Mouse (Mus musculus) testis, postnatal 10 days (tissue): ENCODE data around the gene Wnt4.

Source experiments
- DNase-seq: peaks from one replicate; pipeline ENCODE4 v3.0.0; 2021; ENCODE audit warnings: low spot score

Wnt4 gene

DNA sequence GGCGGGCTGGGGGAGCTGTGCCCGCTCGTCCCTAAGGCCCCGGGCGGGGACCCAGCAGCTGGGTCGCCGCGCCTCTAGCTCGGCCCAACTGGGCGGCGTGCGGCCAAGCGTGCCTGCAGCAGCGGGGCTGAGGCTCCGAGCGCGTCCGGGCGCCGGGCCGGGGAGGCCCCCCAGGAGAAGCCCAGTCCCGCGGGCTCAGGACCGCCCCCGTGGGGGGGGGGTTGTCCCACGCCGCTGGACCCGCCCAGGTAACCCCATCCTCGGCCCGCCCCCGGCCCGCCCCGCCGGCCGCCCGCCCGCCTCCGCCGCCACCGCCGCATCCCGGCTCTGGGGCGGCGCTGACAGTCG lies at the start of gene Wnt4:
Gene Wnt4, plus strand, starts transcription at position 324 of the 348 bp plus-strand sequence.
- DNase-seq = peak; percentile 72

DNA sequence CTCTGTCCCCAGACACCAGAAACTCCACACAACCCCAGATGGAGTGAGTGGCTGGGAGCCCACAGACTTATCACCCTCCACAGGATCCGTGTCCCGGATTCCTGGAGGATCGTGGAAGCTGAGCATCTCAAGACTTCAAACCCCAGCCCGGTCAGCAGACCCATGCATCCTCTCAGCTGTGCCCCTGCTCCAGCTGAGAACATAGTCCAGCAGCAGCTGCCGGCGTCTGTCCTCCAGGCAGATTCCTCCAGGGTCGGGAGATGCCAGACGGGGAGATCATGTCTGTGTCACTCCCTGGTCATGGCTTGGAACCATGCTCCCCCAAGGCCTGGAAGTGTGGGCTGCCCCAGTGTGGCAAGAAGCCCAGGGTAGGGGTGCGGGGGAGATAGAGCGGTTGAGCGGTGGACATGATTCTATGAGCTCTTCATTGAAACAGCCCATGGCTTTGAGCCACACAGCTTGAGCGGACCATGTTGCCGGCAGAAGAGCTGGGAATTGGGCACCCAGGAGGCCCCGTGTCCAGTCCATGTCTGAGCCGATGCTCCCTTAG lies 48.6 kb upstream of the Wnt4 start:
- DNase-seq = peak; percentile 72

DNA sequence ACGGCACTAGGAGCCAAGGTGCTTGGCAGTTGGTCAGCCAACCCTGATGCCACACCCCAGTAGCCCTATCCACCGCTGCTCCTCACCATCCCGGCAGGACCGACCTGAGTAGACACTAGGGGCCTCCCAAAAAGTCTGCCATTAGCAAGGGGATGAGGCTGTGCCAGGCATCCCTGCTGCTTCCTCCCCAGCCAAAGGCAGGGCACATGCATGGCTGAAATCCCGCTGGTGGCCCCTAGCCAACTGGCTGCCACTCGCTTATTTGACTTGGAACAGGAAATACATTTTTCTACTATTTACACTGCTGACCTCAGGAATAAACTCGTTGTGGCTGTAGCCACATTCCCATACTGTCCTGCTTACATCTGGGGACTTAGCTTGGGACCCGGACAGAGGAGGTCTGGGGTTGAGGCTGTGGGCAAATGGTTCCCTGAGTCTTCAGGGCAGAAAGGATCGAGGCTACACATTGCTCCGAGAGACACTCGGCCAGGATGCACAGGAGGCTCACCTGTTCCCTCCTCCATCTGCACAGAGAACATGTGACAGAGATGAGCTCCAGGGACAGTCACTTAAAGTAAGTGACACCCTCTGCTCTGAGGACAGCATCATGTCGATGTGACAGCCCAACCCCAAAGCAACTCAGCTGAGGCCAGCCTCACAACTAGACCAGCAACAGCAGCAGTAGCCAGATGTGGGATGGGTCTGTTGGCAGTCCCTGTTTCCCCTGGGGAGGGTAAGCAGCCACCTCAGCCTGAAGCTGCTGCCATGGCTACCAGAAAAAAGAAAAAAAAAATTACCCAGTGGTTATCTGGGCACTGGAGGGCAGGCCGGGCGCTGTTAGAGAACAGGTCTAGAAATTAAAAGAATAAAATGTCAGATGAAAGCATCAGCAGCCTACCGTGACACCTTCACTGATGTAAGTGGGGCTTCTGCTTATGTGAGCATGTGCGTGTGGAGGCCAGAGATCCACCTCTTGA lies 45.5 kb upstream of the Wnt4 start:
- DNase-seq = peak; percentile 64

DNA sequence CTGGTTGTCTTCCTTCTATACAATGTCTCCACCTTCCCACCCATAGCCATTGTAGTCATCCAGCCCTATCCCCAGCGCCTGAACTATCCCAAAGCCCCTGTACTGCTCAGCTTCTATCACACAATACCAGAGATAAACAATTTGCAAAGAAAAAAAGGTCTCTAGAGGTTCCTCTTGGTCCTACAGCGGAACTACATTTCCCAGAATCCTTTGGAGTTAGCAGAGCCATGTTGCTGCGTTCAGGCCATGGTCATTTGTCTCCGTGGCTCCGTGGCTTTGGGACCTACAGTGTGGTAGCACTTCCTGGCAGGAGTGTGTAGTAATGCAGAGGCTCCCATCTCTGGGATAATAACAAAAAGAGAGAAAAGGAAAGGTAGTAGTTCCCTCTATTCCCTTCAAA lies 43.7 kb upstream of the Wnt4 start:
- no peak for DNase-seq

DNA sequence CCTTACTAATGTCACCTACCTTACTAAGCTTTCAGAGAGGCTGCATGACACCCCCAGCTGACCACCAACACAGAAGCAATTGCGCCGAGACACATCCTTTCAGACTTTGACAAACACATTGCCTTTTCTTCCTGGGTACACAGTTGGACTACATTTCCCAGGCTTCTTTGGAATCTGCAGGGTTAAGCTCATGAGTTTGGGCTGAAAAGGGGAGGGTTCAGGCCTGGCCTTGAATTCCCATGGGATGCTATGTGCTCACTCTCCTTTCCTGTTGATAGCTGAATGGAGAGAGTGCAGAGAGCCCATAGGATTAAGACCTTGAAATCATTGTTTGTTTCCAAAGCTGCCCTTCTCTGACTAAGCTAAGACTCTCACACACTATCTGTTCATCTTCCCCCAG lies 42.8 kb upstream of the Wnt4 start:
- DNase-seq = no peak

DNA sequence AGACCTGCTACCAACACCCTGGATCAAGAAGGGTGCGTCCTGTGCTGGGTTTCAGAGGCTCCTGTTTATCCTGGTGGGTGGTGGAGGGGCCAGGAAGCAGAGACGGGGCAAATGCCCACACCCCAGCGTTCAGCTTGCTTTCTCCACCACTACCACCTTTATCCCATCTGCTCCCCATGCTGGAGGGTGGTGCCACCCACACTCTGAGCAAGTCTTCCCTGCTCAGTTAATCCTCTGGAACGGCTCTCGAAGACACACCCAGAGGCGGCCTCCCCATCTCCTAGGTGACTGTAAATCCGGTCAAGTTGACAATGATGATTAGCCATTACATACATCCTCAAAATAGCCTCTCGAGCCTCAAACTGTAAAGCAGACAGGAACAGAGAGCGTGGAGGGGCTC lies 41.9 kb upstream of the Wnt4 start:
- DNase-seq = no peak

DNA sequence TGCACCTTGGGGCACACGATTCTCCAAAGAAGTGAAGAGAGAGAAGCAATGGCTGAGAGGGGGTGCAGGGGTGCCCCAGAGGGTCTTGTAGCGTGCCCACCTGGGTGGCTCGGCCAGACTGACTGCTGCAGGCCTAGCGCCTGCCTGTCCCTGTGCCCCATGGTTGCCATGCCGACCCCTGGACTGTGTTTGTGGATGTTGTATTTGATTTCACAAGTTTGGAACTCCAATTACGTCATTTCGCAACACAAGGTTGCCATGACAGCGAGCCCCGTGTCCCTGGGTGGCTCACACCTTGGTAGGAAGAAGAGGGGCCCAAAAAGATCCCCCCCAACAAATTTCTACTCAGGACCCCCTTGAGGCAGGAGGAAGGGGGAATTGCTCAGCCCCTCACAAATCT lies 32.4 kb upstream of the Wnt4 start:
- no peak for DNase-seq

DNA sequence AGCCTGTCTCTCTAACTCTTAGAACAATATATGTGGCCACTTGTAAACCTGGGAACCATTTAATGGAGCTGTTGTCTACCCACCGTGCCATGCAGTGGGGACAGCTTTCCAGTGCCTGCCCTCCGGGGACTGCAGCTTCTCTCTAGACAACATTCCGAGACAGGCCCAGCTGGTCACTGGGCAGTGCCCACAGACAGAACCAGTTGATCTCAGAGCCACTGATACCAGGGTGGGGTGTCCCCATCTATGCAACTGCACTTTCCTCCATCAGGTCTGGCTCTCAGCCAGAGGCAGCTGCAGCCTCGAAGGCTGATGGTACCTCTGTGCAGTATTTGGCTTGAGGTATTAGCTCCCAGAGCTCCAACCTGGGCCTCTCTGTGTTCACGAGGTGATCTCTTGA lies 27.0 kb upstream of the Wnt4 start:
- DNase-seq = peak; percentile 57

DNA sequence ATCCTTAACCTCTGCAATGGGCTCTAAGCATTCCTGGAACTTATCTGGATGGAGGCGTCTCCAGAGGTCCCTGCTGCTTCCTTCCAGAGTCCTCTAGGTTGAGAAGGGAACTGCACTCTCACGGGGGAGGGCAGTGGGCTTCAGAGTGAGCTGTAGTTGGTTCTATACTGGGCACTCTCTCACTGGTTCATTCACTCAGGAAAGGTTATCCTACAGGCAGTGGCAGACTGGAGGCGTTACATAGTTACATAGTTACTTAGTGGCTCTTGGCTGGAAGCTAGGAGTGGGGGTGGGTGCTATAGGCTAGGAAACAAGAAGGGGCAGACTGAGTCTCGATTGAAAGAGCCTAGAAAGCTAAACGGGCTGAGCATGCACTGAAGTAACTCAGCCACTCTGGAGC lies 26.4 kb upstream of the Wnt4 start:
- no peak for DNase-seq

DNA sequence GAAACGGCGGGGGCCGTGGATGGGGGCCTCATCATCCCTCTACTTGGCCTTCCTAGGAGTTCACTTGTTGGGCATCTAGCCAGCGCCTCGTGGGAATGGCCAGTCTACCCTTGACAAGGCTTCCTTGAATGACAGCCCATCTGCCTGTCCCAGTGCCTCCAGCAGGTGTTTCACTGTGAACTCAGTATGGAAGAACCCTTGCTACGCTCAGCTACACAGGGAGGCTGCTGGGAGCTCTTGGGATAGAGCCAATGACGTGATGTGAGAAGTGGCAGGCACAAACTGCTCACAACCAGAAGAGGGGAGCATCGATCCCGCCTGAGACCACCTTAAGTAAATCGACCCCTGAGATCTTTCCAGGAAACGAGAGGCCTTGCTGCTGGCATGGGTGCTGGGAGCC lies 23.7 kb upstream of the Wnt4 start:
- DNase-seq = no peak

DNA sequence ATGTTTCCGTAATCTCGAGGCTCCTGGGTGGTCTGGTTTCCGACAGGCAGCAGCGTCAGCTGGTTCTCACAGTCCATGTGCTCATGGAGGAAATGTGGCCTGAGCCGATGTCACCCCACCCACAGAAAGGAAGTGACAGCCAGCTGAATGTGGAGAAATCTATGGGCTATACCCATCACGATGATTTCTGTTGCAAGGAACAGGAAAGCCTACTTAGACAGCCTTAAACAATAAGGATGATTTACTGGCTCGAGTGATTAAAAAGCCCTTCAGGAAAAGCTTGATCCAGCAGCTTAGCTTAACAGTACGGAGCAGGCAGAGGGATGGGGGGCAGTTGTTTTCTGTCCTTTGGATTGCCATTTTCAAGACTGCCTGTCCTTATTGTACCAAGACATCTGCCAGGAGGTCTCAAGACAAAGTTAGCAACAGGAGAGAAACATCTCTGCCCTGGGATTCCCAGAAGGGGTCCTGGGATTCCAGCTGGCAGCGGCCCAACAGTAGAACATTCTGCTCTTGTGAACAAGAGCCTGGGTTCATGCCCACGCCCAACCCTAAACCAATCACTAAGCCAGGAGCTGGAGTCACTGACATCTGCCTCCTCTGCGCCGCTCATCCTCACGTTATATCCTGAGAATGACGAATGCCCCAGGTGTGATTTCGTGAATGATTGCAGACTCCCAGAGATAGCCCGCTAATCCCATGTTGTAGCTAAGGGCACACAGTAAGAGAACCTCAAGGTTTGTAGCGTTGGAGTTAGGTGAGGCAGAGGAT lies 22.9 kb upstream of the Wnt4 start:
- no peak for DNase-seq

DNA sequence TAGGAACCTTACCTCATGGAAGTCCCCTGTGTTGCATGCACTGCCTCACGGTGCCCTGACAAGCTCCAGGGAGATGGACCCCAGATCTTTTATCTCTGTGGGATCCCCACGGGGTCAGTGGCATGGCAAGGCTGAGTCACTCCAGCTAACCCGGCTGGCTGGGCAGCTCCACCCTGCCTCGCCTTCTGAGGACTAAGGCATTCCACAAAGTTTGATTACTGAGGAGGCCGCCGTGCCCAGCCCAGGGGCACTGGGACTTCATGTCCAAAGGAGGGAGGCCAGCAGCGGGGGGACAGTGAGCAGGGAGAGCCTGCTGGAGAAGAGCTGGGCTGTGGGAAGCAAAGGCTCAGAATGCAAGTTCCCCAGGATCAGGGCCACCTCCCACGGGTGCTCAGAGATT lies 21.7 kb upstream of the Wnt4 start:
- DNase-seq = no peak

DNA sequence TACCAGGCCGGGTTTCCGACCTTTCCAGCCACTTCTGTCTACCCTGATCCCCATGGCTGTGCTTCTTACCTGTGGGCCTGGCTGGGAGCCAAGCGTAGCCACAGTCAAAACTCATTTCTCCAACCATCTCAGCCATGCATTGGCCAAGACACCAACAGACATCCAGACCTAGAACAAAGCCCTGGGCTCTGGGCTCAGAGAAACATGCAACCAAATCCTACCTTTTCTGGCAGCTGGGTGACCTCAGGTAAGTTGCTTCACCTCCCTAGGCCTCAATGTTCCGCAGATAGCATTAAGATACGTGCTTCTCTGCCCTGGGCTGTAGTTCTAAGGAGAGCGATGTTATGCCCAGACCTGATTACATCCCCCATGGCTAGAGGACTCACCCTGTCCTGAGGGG lies 15.5 kb upstream of the Wnt4 start:
- no peak for DNase-seq

DNA sequence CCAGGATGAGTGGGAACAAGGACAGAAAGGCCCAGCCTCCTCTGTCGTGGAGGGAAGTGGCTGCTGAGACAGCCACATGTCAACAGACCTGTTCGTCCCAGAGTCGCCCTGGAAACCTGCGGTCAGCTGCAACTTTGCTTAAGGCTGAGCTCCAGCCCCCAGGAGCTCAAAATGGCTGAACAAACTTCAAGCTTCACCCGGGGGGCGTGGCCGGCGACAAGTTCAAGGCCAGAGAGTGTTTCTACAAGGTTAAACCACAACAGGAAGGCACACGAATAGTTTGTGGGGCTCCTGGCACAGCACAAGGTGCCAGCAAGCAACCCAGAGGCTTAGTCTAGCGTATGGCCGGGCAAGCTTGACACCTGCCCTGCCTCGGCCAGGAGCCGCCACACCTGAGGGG lies 13.2 kb upstream of the Wnt4 start:
- no peak for DNase-seq

DNA sequence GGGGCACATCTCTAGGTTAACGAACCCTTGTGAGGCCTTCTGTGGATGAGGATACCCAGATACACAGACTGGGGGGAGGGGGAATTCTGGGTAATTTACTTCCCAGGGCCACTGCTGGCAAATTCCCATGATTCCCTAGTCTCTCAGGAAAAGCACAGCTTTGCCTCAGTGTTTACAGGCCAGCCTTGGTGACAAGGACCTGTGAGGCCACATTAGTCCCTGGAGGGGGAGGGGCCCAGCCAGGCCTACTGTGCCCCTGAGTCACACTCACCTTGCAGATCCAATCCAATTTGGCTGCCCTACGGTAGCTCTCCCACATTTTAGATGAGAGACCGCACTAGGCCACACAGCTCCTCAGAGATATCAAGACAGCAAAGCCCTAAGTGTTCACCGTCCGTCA lies 12.2 kb upstream of the Wnt4 start:
- no peak for DNase-seq

DNA sequence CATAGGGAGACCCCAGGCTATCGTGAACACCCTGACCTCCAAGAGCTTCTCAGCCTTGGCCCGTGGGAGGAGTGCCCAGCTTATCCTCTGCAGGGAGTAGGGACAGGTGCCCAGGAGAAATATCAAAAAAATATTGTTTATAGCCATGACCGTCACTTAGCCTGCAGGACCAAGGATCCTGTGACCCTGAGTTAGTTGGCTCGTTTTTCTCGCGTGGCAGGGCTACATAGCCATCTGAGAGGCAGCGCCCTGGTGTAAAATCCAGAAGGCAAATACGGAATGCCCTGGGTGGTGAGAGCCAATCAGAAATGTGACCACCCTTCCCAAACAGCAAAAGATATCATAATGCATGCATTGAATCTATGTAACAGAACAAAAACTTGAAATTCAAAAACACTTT lies 8.7 kb upstream of the Wnt4 start:
- DNase-seq = no peak

DNA sequence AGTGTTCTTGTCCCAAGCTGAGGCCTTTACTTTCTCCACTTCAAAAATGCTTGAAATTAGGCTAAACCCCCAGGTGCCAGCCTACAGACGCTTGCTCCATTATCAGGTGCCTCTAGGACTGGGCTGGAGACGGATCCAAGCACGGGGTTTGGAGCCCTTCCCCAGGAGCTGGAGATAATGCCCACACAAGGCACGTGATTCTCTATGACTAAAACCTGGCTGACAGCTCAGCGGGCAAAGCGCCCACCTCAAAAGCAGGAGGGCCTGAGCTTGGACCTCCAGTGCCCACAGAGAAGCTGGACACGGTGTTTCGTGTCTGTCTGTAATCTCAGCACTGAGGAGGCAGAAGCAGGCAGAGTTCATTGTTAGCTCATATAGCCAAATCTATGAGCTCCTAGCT lies 5.4 kb upstream of the Wnt4 start:
- no peak for DNase-seq

DNA sequence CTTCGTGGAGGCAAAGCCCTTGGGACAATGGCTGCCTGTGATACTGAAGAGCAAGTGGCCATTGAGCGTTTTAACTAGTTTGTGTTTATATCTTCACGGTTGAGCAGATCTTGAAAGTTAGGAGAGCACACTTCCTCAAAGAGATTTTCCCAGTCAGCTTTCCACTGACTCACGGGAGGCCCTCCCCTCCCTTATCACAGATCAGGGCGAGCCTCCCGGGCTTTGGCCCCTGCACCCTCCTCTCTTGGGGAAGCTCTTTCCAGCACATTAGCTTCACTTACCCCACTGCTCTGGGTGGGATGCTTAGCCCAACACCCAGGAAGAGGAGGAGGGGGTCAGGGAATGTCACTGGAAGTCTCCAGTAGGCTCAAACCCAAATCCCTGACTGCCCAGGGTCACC lies 3.0 kb upstream of the Wnt4 start:
- no peak for DNase-seq

DNA sequence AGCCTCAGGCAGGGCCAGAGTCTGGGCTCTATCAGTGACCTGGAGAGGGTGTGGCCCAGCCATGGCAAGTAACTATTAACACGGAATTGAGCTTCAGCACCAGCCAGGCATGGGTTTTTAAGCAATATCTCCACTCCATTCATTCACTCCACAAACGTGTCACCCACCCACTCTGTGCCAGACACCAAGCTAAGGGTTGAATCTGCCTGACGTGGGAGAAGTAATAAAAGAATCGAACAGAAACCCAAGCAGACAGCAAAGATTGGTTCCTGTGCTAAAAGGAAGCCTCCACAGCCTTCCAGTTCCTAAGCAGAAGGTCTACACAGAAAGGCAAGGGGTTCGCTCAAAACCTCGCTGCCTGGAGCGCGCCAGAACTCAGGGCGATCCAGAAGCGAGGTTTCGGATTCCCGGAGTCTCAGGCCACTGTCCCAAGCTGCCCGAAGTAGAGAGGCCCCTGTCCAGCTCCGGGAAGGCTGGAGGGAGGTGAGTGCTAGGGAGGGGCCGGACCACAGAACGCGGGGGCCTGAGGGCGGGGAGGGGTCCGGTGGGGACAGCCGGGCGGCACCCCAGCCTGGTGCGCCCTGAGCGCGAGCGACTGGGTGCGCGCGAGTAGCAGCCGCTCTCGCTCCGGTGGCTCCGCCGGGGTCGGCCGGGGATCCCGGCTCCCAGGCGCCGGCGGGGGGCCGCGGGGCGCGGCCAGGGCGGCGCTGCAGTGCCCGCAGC lies 685 bp upstream of the Wnt4 start:
- no peak for DNase-seq

DNA sequence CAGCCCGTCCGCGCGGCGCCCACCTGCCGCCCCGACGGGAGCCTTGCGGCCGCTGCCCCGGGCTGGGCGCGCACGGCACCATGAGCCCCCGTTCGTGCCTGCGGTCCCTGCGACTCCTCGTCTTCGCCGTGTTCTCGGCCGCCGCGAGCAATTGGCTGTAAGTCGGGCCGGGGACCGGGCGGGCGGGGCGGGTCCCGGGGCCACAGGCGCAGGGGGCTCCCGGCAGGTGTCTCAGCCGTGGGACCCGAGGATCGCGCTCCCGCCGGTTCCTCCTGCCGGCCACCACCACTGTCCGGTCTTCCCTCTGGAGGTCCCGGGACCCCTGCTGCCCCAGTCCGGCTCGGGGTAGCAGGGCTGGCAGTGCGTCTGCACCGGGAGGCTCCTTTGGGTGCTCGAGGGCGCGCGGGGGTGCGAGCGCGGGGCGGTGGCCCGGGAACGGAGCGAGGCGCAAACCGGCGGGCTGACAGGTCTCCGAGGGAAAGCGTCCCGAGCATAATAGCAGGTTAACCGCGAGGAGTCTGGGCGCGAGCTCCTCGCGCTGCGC lies 383 bp downstream of the Wnt4 start:
- no peak for DNase-seq

DNA sequence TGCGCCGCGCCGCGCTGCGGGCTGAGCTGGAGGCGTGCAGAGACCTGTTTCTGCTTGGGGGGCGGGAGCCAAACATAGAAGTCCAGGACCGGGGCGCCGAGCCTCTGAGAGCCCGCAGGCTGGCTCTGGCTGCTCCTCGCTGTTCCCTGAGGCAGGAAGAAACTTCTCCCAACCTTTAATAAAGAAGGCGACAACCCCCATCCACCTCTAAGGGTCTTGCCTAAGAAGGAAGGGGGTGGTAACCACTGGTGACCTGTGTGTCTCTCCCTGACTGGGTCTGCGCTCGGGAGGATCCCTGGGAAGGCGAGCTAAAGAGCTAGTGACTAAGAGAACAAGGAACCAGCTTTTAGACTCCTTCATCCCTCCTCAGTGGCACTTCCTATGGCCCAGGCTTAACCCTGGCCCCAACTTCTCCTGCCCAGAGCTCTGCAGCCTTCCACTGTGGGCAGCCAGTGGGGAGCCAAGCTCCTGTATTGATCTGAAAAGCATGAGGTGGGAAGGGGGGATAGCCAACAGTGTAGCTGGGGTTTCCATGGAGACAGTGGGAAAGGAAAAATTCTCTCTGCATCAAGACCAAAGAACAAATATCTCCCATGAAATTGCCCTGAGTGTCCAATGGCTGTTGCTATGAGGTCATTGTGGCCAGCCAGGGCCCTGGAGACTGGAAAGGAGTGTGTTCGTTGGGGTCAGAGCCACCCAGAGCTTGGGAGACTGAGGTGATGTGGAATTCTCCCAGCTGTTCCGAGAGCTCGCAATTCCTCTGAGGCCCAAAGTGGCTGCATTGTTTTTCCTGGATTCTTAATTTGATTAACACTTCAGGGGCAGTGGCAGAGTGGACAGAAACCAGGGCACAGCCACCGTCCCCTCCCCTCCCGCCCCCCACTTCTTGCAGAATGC lies 1.1 kb downstream of the Wnt4 start:
- no peak for DNase-seq
